Mouse (Mus musculus) kidney, adult 8-10 months (tissue): ENCODE results near the gene Pdcl2.
A peak's percentile ranks its signal among the peaks of the same experiment; 100 is the strongest.

Source experiments
- DNase-seq, 2 experiments: peaks; one replicate each; pipeline ENCODE4 v3.0.0; 2022

Pdcl2 gene

GRCm38 (mm10) chr5:76330953-76331352 is at the start of gene Pdcl2:
Gene Pdcl2, minus strand, starts transcription at chr5:76331156.
- no peak for DNase-seq

GRCm38 (mm10) chr5:76379216-76379615 is 48.3 kb upstream of the Pdcl2 start:
- DNase-seq = no peak

- DNase-seq = no peak
These were observed 38.4 kb upstream of the Pdcl2 start for GRCm38 (mm10) chr5:76369215-76369840.

GRCm38 (mm10) chr5:76365406-76365805 is 34.5 kb upstream of the Pdcl2 start:
- no peak for DNase-seq

GRCm38 (mm10) chr5:76363453-76364104 is 32.6 kb upstream of the Pdcl2 start, which contains the start of gene Nmu:
Gene Nmu, minus strand, starts transcription at chr5:76363788.
- DNase-seq = no peak

GRCm38 (mm10) chr5:76360786-76361185 is 29.8 kb upstream of the Pdcl2 start:
- no peak for DNase-seq

- DNase-seq = no peak
These were observed 29.1 kb upstream of the Pdcl2 start for GRCm38 (mm10) chr5:76360057-76360456.

GRCm38 (mm10) chr5:76351953-76352611 is 21.1 kb upstream of the Pdcl2 start:
- no peak for DNase-seq

GRCm38 (mm10) chr5:76351537-76351936 is 20.6 kb upstream of the Pdcl2 start:
- DNase-seq = no peak

GRCm38 (mm10) chr5:76346137-76346536 is 15.2 kb upstream of the Pdcl2 start:
- no peak for DNase-seq

- DNase-seq = no peak
These were observed 10.0 kb upstream of the Pdcl2 start for GRCm38 (mm10) chr5:76340931-76341330.

GRCm38 (mm10) chr5:76337100-76337499 is 6.1 kb upstream of the Pdcl2 start:
- DNase-seq = no peak

GRCm38 (mm10) chr5:76333833-76334232 is 2.9 kb upstream of the Pdcl2 start:
- DNase-seq = no peak

- DNase-seq = no peak
These were observed 3.7 kb downstream of the Pdcl2 start for GRCm38 (mm10) chr5:76327296-76327695.

GRCm38 (mm10) chr5:76325113-76325512 is 5.8 kb downstream of the Pdcl2 start:
- no peak for DNase-seq

GRCm38 (mm10) chr5:76321249-76322196 is 9.4 kb downstream of the Pdcl2 start:
- no peak for DNase-seq

- DNase-seq = no peak
These were observed 22.8 kb downstream of the Pdcl2 start for GRCm38 (mm10) chr5:76308206-76308605.

- DNase-seq = no peak
These were observed 24.7 kb downstream of the Pdcl2 start for GRCm38 (mm10) chr5:76306261-76306660.

GRCm38 (mm10) chr5:76305616-76306015 is 25.3 kb downstream of the Pdcl2 start:
- DNase-seq = peak; percentile 11 to 18

GRCm38 (mm10) chr5:76304452-76305341 is 26.3 kb downstream of the Pdcl2 start, which contains the start of gene Clock:
Gene Clock, minus strand, starts transcription at chr5:76304792.
- DNase-seq = peak; percentile 86 to 88

GRCm38 (mm10) chr5:76303745-76304451 is 27.1 kb downstream of the Pdcl2 start:
- DNase-seq = peak; percentile 75 to 79
